Mouse (Mus musculus) ES-CJ7 (cell line): ENCODE measurements around the gene Gp1bb.

Source experiments
- DNase-seq: peaks from one replicate; pipeline ENCODE4 v3.0.0; 2011; ENCODE audit warnings: low read depth, low spot score

The Gp1bb gene

DNA sequence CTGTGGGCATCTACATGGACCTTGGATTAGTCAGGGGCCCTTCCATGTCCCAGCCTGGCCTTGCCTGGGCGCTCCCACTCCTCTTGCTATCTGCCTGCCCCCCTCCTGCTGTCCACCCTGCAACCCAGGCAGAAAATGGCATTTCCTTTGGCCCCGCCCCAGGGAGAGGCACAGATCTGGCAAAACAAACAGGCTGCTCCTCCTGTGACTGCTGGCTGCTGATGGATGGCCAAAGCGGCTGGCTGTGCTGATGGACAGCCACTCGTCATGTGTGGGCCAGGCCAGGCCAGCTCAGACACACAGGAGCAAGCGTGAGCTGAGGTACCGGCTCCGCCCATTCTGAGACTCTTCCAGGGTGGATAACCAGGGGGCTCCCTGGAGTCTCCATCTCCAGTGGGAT lies 20.8 kb downstream of the Gp1bb start:
- no peak for DNase-seq

DNA sequence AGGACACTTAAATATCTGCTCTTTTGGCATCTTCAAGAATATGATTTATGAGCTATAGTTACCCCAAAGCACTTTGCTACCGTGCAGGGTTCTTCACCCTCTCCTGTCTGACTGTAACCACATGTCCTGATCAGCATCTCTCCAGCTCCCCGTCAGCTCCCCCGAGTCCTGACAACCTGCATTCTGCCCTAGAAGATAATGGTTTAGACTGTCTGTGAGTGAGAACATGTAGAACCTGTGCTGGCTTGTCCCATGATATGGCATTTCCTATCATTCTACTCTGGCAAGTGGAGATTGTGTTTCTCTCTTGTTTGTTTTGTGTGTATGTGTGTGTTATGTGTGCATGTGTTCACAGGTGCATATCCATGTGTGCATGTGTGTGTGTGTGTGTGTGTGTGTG lies 24.2 kb downstream of the Gp1bb start:
- no peak for DNase-seq

DNA sequence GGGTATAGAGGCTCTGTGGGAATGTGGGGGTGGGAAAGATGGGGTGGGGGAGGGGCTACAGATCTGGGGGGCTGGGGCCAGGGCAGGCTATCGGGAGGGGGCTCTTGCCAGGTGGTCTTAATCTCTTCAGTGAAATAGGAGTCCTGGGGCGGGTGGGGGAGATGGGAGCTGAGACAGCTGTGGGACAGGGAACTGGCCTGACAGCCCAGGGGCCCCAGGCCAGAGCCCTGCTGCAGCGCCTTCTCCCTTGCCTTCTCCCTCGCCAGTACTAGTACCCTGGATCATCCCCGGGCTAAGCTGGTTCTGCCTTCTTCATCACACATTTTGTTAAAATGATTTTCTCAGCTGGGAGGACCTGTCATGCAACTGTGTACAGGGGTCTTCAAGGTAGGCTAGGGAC lies 25.9 kb downstream of the Gp1bb start:
- no peak for DNase-seq

DNA sequence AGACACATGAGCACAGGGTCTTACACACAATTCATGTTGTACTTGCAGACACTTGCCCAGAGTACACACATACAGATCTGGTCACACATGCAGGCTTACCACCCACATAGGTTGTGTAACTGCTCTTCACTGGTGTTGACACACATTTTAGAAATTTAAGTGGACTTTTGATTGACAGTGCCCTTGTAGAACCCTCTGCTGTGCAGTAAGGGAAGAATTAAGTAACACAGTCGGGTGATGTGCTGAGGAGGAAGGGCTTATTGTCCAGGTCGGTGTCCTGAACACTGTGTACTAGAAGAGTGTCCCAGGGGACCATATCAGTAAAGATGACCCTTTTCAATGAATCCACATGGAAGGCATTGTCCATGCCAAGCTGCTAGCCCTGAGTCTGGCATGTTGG lies 28.3 kb downstream of the Gp1bb start:
- DNase-seq = no peak

DNA sequence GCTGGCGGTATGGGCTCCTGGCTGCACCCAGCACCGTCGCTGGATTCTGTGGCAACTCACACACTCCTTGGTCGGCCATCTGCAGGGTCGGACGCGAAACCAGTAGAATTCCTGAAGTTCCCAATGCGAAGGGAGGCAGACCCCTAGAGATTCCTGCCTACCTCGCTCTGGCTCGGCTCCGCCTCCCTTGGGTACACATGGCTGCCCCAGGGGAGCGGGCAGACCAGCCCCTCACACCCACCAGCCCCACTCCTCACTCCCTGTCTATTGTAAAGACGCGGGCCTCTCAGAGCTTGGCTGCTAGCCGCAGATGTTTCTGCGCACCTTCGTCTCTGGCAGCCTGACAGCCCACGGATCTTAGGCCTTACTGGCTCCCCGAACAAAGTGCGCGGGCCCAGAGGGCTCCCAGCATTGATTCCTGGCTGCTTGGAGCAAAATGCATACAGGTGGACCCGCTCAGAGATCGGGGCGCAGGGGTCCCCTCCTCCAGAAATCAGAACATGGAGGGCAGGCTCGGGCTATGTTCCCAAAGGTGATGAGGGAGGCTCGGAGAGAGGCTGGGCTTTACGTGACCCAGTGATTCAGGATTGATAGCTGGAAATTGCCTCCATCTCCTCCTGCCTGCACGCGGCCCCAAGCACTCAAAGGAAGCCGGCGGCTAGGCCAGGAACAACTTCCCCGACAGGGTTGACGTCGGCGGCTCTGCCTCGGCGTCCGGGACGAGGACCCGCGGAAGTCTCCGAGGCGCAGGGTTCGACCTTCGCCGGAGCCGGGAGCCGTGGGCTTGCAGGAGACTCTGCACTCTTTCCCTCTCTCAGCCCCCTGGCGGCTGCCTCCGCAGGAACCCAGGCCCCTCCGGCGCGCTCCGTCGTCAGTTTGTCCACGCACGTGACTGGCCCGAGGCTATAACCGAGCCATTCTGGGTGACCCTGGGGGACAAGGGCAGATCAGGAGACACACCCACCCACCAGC lies 30.9 kb downstream of the Gp1bb start:
- peak; percentile 80 for DNase-seq

DNA sequence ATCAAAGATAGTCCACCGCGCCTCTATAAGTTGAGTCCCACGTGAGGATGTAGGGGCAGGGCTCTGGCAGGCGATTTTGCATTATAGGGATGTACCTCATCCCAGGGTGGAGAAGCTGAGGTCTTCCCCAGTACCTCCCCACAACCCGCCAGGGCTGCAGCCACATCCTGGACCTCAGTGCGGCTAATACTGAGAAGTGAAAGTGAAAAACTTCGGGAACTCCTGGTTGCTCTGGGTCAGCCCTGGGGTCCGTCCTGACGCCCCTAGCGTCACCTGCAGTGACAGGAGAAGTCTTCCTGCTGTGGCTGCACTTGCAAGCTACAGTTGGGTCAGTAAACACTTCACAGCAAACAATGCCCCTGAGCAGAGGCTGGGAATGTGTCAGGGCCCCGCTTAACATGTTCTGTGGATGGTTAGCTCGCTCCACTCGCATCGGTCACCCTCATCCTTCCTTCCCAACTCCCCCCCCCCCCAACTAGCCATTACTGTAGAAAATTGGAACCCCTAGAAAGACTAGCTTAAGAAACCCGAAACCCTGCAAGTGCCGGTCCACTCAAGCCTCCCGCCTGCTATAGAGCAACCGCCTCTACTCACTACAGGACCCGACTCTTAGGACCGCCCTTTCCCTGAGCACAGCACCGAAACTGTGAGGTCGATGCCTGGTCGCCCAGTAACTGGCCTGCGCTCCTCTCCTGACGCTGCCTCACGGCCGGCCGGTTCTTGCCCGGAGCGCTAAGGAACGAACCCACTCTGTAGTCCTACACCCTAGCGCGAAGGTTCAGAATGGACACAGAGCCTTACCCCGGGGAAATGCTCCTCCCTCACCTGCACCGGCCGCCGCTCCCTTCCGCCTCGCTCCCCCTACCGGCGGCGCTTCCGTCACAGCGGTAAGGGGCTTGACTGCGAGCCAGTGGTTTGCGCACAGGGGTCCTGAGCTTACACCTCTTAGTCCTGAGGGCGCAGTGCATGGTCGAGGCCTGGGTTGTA lies 32.1 kb downstream of the Gp1bb start, which contains the start of gene Tbx1:
Gene Tbx1 (minus strand): TSS at position 868 of the 987 bp plus-strand sequence.
- DNase-seq = peak; percentile 55

DNA sequence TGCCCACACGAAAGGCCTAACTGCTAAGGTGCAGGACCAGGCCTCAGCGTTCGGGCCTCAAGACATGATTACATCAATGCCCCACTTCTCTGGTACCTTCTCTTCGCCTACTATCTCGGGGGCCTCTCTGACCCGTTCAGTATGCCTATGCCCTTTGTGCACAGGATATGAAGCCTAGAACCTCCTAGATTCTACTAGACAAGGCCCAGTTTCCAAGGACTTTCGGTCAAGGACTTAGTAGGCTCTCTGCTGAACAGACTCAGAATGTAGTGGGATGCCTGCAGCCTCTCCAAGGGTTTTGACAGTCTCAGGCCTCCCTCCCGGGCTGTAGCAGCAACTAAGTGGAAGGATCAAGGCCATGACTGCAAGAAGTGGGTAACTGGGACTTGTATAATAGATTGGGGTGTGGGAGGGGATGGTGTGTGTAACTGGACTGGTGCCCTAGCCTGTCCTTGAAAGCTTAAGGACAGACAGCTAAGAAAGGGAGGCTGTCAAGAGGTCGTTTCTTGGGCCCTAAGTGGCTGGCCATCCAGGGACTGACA lies 33.1 kb downstream of the Gp1bb start:
- no peak for DNase-seq

DNA sequence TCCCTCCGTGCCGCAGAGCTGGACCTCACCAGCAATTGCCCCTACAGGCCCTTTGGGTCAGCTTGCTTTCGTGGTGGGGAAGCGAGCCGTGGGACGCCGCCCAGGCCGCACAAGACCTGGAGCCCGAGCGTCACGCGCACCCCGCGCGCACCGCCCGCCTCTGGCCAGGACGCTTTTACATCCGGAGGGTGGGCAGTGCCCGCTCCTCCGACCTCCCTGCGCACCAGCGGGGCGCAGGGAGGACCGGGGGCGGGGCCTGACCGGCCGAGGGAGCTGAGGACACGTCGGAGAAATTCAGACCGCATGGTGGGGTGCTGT lies 33.5 kb downstream of the Gp1bb start:
- no peak for DNase-seq

DNA sequence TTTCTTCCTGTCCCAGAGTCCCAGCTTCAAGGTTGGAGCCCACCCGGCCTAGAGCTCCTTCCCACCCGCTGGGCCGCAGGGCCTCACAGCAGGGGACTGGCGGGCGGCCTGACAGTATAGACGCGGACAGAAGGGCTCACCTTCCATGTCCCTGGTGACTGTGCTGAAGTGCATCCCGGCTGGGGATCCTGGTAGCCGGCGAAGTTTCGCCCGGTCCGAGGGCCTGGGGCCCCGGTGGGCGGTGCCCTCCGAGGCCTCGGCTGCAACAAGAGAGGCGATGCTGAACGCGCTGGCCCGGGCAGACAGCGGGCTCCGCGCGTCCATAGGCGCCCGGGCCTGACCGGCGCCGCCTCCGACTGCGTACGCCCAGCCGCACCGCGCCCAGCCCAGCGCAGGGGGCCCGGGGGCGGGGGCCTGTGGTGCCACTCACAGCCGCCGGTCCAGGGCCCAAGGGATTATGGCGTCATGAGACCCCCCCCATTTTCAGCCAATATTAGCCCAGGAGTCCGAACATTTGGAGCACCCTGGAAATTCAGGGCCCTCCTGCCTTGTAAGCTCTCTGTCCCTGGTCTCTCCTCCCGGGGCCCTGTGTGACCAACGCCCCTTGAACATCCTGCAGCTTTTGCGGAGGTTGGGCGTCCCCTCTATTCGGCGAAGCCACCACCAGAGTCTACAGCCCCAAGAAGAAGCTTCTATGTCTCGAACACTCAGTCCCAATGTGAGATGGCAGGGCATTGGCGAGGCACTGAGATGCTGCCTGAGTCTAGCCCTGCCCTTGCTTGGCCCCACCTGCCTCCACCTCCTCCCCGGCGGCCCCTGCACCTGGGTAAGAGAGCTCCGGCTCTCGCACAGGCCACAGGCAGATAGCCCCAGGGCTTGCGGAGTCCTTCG lies 34.1 kb downstream of the Gp1bb start:
- peak; percentile 32 for DNase-seq

DNA sequence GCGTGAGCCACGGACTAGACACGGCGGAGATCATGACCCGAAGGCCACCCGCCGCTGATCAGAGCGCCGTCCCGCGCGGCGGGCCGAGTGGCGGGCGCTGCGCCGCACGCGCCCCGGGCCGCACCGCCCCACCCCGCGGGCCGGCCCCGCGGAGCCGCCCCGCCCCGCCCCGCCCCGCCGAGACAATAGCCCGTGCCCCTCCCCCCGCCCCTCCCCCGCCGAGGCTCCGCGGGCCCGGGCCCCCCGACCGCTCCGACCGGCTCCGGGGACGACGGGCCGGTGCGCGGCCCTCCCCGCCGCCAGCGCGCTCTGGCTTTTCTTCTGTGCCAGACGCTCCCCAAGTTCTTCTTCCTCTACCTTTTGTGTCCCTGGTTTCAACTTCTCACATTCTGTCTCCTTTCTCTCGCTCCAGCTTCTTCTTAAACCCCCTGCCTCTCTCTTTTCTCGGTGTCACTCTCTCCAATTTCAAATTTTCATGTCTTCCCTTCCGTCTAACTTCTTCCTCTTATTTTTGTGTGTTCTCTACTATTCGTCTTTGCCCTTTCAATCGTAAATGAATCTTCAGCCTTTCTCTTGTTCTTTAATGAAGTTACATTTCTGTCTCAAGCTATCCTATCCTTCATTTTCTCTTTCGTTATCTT lies 35.2 kb downstream of the Gp1bb start:
- DNase-seq = peak; percentile 27

DNA sequence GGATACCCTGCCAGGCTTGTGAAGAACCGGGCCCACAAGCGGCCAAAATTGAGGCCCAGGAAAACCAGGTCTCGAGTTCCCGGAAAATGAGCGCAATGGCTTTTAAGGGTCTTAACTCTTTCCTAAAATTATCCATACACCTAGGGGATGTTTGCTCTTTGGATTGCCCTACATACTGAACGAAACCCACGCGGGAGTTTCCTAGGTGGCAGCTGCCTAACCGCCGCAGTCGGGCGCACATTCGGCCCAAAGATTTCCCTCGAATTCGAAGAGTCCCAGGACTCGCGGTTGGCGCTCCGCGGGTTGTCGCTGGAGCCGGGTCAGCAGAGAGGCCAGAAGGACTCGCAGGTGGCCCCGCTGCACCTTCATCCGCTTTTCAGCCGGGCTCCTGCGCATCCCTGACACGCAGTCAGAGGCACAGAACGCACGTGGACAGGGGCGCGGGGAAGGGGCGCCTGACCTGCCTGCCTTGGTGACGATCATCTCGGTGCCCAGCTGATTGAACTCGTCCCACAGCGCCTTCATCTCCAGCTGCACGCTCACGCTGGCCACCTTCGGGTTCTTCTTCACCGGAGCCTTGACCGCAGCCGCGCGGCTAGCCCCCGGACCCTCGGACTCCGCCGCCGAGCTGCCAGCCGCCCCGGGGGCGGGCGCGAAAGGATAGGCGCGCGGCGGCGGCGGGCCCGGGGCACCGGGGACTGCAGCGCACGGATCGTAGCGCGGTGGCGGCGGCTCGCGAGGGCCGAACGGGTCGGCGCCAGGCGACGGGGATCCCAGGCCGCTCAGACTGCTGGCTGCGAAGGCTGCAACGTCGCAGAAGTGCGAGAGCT lies 35.9 kb downstream of the Gp1bb start:
- DNase-seq = no peak

DNA sequence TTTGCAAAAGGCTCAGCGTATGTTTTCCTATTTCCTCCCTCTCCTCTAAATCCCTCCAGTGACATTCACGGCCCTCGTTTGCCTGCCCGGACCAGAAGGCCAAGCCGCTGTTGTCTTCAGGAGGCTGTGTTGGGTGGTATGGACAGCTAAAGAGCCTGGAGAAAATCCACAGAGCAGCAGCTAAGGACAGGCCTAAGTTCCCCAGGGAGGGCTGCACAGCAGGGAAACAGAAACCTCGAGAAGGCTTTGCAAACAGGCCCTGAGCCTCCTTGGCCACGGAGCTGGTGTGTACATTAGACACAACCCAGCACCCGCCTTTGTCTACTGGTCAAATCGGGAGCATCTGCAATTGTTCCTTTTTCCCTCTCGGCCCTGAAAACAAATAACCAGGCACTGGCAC lies 36.5 kb downstream of the Gp1bb start:
- no peak for DNase-seq

DNA sequence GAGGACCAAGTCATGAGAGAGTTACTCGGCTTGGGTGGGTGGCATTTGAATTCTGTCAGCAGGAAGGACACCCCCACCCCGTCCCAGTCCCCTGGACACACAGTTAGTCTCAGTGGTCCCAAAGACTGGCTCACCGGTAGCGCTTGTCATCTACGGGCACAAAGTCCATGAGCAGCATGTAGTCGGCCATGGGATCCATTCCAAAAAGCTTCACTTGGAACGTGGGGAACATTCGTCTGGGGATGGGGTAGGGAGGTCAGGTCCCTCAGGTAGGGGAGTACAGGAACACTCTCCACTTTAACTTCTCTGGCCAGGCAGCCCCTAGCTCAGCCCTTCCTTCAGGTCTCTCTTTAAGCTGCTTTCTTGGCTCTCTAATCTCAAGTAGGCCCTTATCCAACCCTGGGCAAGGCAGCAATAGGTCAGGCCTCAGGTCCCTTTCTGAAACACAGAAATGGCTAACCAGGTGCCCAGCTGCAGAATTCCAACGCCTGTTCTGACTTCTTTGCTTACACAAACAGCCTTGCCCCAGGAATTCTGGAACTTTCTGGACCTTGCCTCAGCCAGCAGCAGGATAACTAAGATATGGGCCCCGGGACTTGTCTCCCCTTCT lies 37.2 kb downstream of the Gp1bb start:
- no peak for DNase-seq

DNA sequence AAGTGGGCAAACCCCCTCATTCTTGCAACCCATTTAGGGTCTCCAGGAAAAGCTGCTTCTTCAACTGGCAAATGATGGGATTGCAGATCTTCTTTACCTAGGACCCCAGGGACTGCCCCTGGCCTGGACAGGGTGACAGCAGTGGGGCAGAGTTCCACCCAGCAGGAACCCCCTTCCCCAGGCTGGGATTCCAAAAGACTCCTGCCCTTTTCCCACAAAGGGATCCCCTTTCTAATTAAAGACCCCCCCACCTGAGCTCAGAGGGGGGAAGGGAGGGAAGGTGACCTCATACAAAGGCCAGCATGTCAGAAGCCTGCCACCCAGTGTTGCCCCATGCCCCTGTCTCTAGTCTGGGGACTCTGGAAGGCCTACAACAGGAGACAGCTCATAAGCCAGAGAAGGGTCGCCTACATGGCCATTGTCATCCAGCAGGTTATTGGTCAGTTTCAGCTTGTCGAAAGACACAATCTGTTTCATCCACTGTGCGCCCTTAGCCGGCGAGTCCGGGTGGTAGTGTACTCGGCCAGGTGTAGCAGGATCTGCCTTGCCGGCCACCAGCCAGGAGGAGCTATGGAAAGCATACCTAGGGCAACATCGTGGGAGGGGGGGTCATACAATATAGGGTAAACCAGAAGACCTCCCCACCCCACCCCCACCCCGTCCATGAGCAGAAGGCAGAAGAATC lies 38.4 kb downstream of the Gp1bb start:
- DNase-seq = no peak

DNA sequence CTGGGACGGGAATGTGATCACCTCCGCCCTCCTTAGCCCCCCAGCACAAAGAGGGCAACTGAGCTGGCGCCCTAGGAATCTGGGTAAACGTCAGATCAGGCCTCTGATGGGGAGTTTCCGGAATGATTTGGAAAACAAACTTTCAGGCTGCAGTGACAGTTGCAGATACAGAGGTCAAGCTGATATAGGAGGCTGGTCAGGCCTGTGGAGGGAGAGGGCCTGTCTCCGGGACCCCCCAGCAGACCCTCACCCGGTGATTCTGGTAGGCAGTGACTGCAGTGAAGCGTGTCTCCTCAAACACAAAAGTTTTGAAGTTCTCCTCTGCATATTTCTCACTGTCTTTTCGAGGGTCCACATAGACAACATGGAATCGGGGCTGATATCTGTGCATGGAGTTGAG lies 39.0 kb downstream of the Gp1bb start:
- no peak for DNase-seq

DNA sequence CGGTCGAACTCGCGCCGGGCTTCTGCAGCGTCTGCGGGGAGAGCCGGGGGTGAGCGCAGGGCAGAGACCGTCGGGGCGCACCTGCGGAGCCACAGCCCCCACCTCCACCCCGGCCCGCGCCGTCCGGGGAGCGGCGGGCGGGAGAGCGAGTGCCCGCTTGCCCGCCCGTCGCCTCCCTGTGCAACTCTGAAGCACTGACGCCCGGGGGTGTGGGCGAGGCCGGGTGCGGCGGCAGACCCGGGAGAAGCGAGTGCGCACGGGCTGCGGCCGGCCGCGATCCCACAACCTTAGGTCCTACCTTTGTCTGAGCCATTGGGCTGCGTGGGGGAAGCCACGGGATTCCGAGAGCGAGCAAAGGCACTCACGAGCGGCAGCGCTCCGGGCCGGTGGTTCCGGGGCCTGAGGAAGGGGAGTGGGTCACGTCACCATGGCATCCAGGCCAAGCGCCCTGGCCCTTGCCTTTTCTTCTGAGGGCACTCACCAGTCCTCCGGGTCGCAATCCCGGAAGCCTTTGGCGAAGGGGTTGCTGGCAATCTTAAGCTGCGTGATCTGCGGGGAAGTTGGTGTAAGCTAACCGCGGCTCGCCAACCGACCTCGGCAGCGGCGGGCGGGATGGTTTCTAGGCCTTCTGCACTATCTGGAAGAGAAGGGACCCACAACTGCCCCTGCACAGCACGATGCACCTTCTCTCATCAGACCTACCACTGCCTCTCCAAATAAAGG lies 39.6 kb downstream of the Gp1bb start:
- DNase-seq = peak; percentile 34

DNA sequence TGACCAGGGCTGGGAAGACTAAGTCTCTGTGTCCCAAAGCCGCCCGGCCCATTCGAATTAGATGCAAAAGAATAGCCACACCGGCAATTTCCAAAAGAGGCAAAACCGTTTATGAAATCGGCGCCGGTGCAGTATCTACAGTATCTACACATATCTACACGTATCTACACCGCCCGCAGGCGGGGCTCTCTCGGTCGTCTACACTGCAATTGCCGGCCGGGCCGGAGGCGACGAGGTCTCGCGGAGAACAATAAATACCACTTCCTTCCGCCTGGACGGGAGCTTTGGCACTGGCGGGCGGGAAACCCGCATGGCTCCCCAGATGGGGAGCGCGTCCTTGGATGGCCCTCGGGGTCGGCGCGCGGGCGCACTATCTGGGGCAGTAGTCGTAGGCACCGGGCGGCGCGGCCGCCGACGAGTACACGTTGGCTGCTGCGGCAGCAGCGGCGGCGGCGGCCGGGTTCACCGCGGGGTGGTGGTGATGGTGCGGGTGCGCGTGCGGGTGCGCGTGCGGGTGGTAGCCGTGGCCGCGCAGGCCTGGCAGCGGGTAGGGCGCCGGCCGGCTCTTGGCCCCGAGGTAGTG lies 40.5 kb downstream of the Gp1bb start:
- peak; percentile 29 for DNase-seq
